Mouse (Mus musculus): ENCODE results near the gene Prdx3. TPM values are rescaled to one million over a fixed set of nuclear protein-coding genes. Genes with fewer than 3 reads are reported as not detected.
"Not testable (repeated sequence)": the region's sequence is repeated elsewhere in the genome, so short reads cannot be mapped to it uniquely, and the experiment has no call there.

Gene Prdx3
- total RNA-seq, 2 experiments from 2014 or later: 69.0 to 71.2 TPM

- intact Hi-C loops (cut with DNase I): no loop called here
Measured at GRCm38 (mm10) chr19:60871366-60871765, 3.0 kb downstream of the Prdx3 start.

DNA sequence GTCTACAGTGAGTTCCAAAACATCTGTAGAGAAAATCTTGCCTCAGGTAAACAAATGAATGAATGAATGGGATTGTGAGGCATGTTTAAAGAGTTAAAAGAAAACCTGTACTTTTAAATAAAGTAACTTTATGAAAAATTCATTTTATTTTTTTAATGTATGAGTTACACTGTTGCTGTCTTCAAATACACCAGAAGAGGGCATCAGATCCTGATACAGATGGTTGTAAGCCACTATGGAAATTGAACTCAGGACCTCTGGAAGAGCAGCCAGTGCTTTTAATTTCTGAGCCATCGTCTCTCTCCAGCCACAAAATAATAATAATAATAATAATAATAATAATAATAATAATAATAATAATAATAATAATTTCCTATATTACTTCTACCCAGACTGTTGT, 3.9 kb downstream of the Prdx3 start:
- intact Hi-C loops (cut with DNase I): no loop called here
- DNase-seq (ENCODE audit: low spot score in 2 of 2): no peak

More at GRCm38 (mm10) chr19:60871366-60871765, 3.0 kb downstream of the Prdx3 start:
- DNase-seq (ENCODE audit: low spot score in 2 of 2): no peak

GRCm38 (mm10) chr19:60866169-60866568, 8.2 kb downstream of the Prdx3 start:
- intact Hi-C loops (cut with DNase I); DNase-seq (ENCODE audit: low spot score in 2 of 2): not testable (repeated sequence)

GRCm38 (mm10) chr19:60860868-60861700, 13.3 kb downstream of the Prdx3 start, which contains the start of gene Sfxn4:
Gene Sfxn4 (minus strand): TSS chr19:60861479.
- DNase-seq (ENCODE audit: low spot score in 2 of 2): peak; percentile 87 to 97
- intact Hi-C loops (cut with DNase I): loop anchor here (5.0 kb wide), 1 partner anchor 44 kb away; no protein-coding TSS in a partner anchor

GRCm38 (mm10) chr19:60845731-60846130, 28.6 kb downstream of the Prdx3 start:
- intact Hi-C loops (cut with DNase I): no loop called here

GRCm38 (mm10) chr19:60843324-60843723, 31.0 kb downstream of the Prdx3 start:
- intact Hi-C loops (cut with DNase I): no loop called here
- no peak for DNase-seq (ENCODE audit: low spot score in 2 of 2)

More at GRCm38 (mm10) chr19:60845731-60846130, 28.6 kb downstream of the Prdx3 start:
- no peak for DNase-seq (ENCODE audit: low spot score in 2 of 2)

DNA sequence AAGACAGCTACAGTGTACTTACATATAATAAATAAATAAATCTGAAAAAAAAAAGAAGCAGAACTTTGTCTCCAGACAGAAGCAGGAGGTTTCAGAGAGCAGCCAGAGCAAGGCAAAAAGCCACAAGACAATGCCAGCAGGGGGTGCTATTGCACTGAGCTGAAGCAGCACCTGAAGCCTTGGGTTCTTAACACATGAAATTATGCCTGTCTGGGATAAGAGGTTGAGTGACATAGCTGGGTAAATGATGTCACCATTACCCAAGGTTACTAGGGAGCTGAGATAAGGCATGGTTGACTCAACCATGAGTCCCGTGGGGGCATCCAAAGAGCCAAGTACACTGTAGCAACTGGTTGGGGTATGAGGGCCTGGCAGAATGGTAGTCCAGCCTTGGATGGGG, 36.6 kb downstream of the Prdx3 start:
- intact Hi-C loops (cut with DNase I): no loop called here
- DNase-seq (ENCODE audit: low spot score in 2 of 2): peak; percentile 42

DNA sequence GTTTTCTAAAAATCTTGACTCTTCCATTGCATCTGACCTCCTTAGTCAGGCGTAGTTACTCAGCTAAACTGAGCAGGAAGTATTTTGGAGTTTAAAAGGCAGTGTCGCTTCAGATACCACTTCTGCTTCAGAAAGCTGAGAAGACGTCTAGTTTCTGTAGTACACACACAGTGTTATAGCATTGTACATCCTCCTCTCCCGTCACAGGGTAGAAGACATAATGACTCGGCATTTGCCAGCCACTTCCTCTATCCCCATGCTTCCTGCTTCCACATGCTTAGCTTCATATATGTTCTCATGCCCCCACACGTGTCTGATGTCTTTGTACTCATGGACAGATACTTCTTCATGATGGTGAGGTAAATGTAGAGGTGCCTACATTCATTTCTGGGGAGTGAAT, 55.7 kb downstream of the Prdx3 start:
- intact Hi-C loops (cut with DNase I): loop anchor here (5.0 kb wide), 1 partner anchor 44 kb away; the partner anchor contains the start of gene Sfxn4
- no peak for DNase-seq (ENCODE audit: low spot score in 2 of 2)

Other genes with a start within 250 kb of the Prdx3 start
- gene Nanos1, start 118.6 kb downstream of the Prdx3 start, total RNA-seq (2021): 10 to 100 TPM; 23.4 to 23.6 TPM
- 10 to 100 TPM; 93.2 to 97.1 TPM for gene Eif3a, start 83.9 kb downstream of the Prdx3 start, total RNA-seq (2021)
- 10 to 100 TPM; 36.9 to 39.4 TPM for gene Fam45a, start 63.0 kb downstream of the Prdx3 start, total RNA-seq (2021)
- 10 to 100 TPM; 12.7 to 13.7 TPM for gene Sfxn4, start 13.1 kb downstream of the Prdx3 start, total RNA-seq (2021)
- gene Grk5, start 15.2 kb upstream of the Prdx3 start, total RNA-seq (2021): 10 to 100 TPM; 14.4 to 14.8 TPM

Data from left cerebral cortex, postnatal 25 days (tissue).